Mouse (Mus musculus): Measurements from ENCODE around the gene Clnk.

- TF ChIP-seq CTCF (IDR thresholded peaks at IDR 0.05; ENCODE audit: borderline replicate concordance, control insufficient read depth, extremely low read depth, insufficient read depth, low read length, poor library complexity) (no peak), POLR2A (IDR thresholded peaks at IDR 0.05; ENCODE audit: control insufficient read depth, extremely low read depth, insufficient read depth, low read length, poor library complexity) (no peak)
Observed at GRCm38 (mm10) chr5:38845529-38845928, 31.1 kb downstream of the Clnk start.
